Mouse (Mus musculus): ENCODE data around the gene Gpi1. TPM values are rescaled to one million over a fixed set of nuclear protein-coding genes. Genes with fewer than 3 reads are reported as not detected.
A peak's percentile ranks its signal among the peaks of the same experiment; 100 is the strongest.

Gpi1 gene
- polyA plus RNA-seq, 1 experiment from 2014 or later: 487 TPM

DNA sequence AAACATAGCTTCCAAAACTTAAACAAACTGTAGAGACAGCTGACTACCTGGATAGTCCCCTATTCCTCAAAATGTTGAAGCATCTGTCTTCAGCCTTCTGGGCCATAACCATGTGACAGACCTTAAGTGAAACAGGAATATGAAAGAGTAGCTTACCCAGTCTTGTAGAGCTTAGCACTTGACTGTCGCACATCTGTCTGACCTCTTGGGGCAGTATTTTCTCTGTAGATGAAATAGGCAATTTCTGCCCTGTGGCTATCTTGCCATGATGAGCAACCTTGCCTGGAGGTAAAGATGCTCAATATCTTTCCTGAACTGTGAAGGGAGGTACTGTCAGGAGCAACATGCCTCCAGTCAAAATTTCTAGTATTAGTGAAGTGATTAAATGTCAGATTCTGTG is 57.9 kb downstream of the Gpi1 start:
- H3K4me1 ChIP-seq (ENCODE audit: control insufficient read depth, insufficient read depth, low read length): 0 out of 2 replicates have a peak, but pooled peaks cover 1% of the 10 kb centered on the region
- H3K27ac ChIP-seq (ENCODE audit: low read length): no peak overlapping the region
- no peak overlapping the region for H3K9ac ChIP-seq (ENCODE audit: low read depth, low read length)
- H3K9me3 ChIP-seq (ENCODE audit: control insufficient read depth, low read length): no peaks in the 10 kb centered on the region
- no peaks in the 10 kb centered on the region for H3K36me3 ChIP-seq (ENCODE audit: control insufficient read depth, insufficient read depth, low read length)
- no peak overlapping the region for H3K4me3 ChIP-seq (ENCODE audit: low read length)
- no peak for ATAC-seq
- H3K4me2 ChIP-seq (ENCODE audit: low read depth, low read length): no peak overlapping the region
- no peaks in the 10 kb centered on the region for H3K27me3 ChIP-seq (replicated peaks; ENCODE audit: control insufficient read depth, insufficient read depth, low read length)
- 62% methylated on average over 1 of the region's 1 CpGs for WGBS

GRCm38 (mm10) chr7:34169454-34169853 is 60.7 kb downstream of the Gpi1 start, which contains the start of gene Uba2:
Gene Uba2 (minus strand): TSS chr7:34169599.
- Histone ChIP-seq H3K27me3 (replicated peaks; ENCODE audit: control insufficient read depth, insufficient read depth, low read length) (no peaks in the 10 kb centered on the region), H3K4me1 (ENCODE audit: control insufficient read depth, insufficient read depth, low read length) (peaks cover 9% of the 10 kb centered on the region), H3K36me3 (ENCODE audit: control insufficient read depth, insufficient read depth, low read length) (0 out of 2 replicates have a peak, but pooled peaks cover 4% of the 10 kb centered on the region), H3K9ac (ENCODE audit: low read depth, low read length) (peak within 1 kb of the TSS; percentile 99), H3K4me2 (ENCODE audit: low read depth, low read length) (peak within 1 kb of the TSS; percentile 50), H3K4me3 (ENCODE audit: low read length) (peak within 1 kb of the TSS; percentile 98), H3K27ac (ENCODE audit: low read length) (peak within 1 kb of the TSS; percentile 33; the same call in 1 of the 2 replicates), H3K9me3 (ENCODE audit: control insufficient read depth, low read length) (no peaks in the 10 kb centered on the region)
- WGBS: 79% methylated on average over 3 of the region's 3 CpGs
- ATAC-seq: no peak

- 10% methylated on average over 30 of the region's 30 CpGs for WGBS
- H3K36me3 ChIP-seq (ENCODE audit: control insufficient read depth, insufficient read depth, low read length): 0 out of 2 replicates have a peak, but pooled peaks cover 4% of the 10 kb centered on the region
- H3K9me3 ChIP-seq (ENCODE audit: control insufficient read depth, low read length): no peaks in the 10 kb centered on the region
- peak overlapping the region; percentile 82 for H3K4me2 ChIP-seq (ENCODE audit: low read depth, low read length)
- ATAC-seq: peak; percentile 98
- H3K4me1 ChIP-seq (ENCODE audit: control insufficient read depth, insufficient read depth, low read length): peaks cover 9% of the 10 kb centered on the region
- peak overlapping the region; percentile 99 for H3K9ac ChIP-seq (ENCODE audit: low read depth, low read length)
- peak overlapping the region; percentile 98 for H3K4me3 ChIP-seq (ENCODE audit: low read length)
- H3K27me3 ChIP-seq (replicated peaks; ENCODE audit: control insufficient read depth, insufficient read depth, low read length): no peaks in the 10 kb centered on the region
- peak overlapping the region; percentile 84 for H3K27ac ChIP-seq (ENCODE audit: low read length)
Measured at GRCm38 (mm10) chr7:34168470-34169251, 61.5 kb downstream of the Gpi1 start.

- Histone ChIP-seq H3K9me3 (ENCODE audit: control insufficient read depth, low read length) (no peaks in the 10 kb centered on the region), H3K27me3 (replicated peaks; ENCODE audit: control insufficient read depth, insufficient read depth, low read length) (no peaks in the 10 kb centered on the region), H3K4me1 (ENCODE audit: control insufficient read depth, insufficient read depth, low read length) (peaks cover 9% of the 10 kb centered on the region), H3K4me2 (ENCODE audit: low read depth, low read length) (peak overlapping the region; percentile 82), H3K36me3 (ENCODE audit: control insufficient read depth, insufficient read depth, low read length) (0 out of 2 replicates have a peak, but pooled peaks cover 4% of the 10 kb centered on the region), H3K4me3 (ENCODE audit: low read length) (peak overlapping the region; percentile 98), H3K9ac (ENCODE audit: low read depth, low read length) (peak overlapping the region; percentile 99), H3K27ac (ENCODE audit: low read length) (peak overlapping the region; percentile 84)
- peak; percentile 85 for ATAC-seq
- WGBS: under 1% methylated on average over 54 of the region's 54 CpGs
Measured at GRCm38 (mm10) chr7:34167766-34168469, 62.2 kb downstream of the Gpi1 start.

- ATAC-seq: no peak
- Histone ChIP-seq H3K9ac (ENCODE audit: low read depth, low read length) (no peak overlapping the region), H3K4me1 (ENCODE audit: control insufficient read depth, insufficient read depth, low read length) (peaks cover 9% of the 10 kb centered on the region), H3K4me3 (ENCODE audit: low read length) (no peak overlapping the region), H3K27me3 (replicated peaks; ENCODE audit: control insufficient read depth, insufficient read depth, low read length) (no peaks in the 10 kb centered on the region), H3K9me3 (ENCODE audit: control insufficient read depth, low read length) (no peaks in the 10 kb centered on the region), H3K4me2 (ENCODE audit: low read depth, low read length) (no peak overlapping the region), H3K27ac (ENCODE audit: low read length) (no peak overlapping the region), H3K36me3 (ENCODE audit: control insufficient read depth, insufficient read depth, low read length) (peaks cover 5% of the 10 kb centered on the region; the same call in 1 of the 2 replicates)
- WGBS: 50% methylated on average over 4 of the region's 4 CpGs
Measured at GRCm38 (mm10) chr7:34166850-34167249, 63.3 kb downstream of the Gpi1 start.

DNA sequence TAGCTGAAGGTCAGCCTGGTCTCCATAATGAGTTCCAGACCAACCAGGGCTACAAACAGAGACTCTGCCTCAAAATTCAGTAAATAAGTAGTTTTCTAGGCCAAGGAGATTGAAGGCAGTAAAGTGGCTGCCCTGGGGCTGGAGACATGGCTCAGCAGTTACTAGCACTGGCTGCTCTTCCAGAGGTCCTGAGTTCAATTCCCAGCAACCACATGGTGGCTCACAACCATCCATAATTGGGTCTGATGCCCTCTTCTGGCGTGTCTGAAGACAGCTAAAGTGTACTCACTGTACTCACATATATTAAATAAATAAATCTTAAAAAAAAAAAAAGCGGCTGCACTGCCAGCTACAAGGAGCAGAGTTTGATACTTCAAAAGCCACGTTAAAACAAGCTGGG is 64.1 kb downstream of the Gpi1 start:
- no peak for ATAC-seq
- no peak overlapping the region for H3K4me2 ChIP-seq (ENCODE audit: low read depth, low read length)
- peaks cover 9% of the 10 kb centered on the region for H3K4me1 ChIP-seq (ENCODE audit: control insufficient read depth, insufficient read depth, low read length)
- peaks cover 11% of the 10 kb centered on the region; the same call in 1 of the 2 replicates for H3K36me3 ChIP-seq (ENCODE audit: control insufficient read depth, insufficient read depth, low read length)
- no peak overlapping the region for H3K4me3 ChIP-seq (ENCODE audit: low read length)
- no peak overlapping the region for H3K9ac ChIP-seq (ENCODE audit: low read depth, low read length)
- H3K9me3 ChIP-seq (ENCODE audit: control insufficient read depth, low read length): no peaks in the 10 kb centered on the region
- H3K27ac ChIP-seq (ENCODE audit: low read length): no peak overlapping the region
- no peaks in the 10 kb centered on the region for H3K27me3 ChIP-seq (replicated peaks; ENCODE audit: control insufficient read depth, insufficient read depth, low read length)
- WGBS: 78% methylated on average over 3 of the region's 3 CpGs

DNA sequence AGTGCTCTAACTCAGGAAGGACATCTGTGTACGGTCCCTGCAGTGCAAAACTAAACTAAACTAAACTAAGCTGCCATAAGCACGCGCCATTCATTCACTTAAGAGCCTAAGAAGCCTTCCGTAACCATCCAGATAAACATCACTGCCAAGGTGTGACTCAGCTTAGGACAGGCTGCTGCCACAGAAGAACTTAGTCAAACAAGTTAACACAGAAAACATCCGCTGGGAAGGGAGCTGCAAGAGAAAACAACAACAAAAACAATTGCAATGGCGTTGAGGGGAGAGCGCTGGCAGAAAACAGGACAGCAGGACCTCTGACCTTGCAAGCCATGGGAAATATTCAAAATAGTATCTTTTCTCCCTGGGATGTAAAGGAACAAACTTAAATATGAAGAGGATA is 65.5 kb downstream of the Gpi1 start:
- no peak overlapping the region for H3K4me2 ChIP-seq (ENCODE audit: low read depth, low read length)
- no peak overlapping the region for H3K27ac ChIP-seq (ENCODE audit: low read length)
- no peak overlapping the region for H3K4me3 ChIP-seq (ENCODE audit: low read length)
- peaks cover 17% of the 10 kb centered on the region; the same call in 1 of the 2 replicates for H3K36me3 ChIP-seq (ENCODE audit: control insufficient read depth, insufficient read depth, low read length)
- no peak for ATAC-seq
- H3K9me3 ChIP-seq (ENCODE audit: control insufficient read depth, low read length): no peaks in the 10 kb centered on the region
- 90% methylated on average over 7 of the region's 7 CpGs for WGBS
- H3K9ac ChIP-seq (ENCODE audit: low read depth, low read length): no peak overlapping the region
- H3K27me3 ChIP-seq (replicated peaks; ENCODE audit: control insufficient read depth, insufficient read depth, low read length): no peaks in the 10 kb centered on the region
- H3K4me1 ChIP-seq (ENCODE audit: control insufficient read depth, insufficient read depth, low read length): peaks cover 9% of the 10 kb centered on the region

DNA sequence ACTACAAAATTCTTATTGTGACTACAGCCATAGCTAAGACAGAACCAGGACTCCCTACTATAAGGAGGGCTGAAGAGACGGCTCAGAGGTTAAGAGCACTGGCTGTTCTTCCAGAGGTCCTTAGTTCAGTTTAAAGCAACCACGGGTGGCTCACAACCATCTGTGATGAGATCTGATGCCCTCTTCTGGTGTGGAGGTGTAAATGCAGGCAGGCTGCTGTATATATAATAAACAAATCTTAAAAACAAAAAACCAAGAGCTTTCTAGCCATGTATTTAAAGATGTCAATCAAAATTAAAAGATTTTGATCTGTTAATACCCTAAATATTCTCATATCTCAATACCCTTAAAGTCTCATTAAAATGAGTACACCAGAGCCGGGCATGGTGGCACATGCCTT is 71.0 kb downstream of the Gpi1 start:
- H3K4me2 ChIP-seq (ENCODE audit: low read depth, low read length): no peak overlapping the region
- no peaks in the 10 kb centered on the region for H3K27me3 ChIP-seq (replicated peaks; ENCODE audit: control insufficient read depth, insufficient read depth, low read length)
- H3K27ac ChIP-seq (ENCODE audit: low read length): no peak overlapping the region
- 91% methylated on average over 3 of the region's 3 CpGs for WGBS
- no peak for ATAC-seq
- H3K4me3 ChIP-seq (ENCODE audit: low read length): no peak overlapping the region
- peaks cover 34% of the 10 kb centered on the region for H3K36me3 ChIP-seq (ENCODE audit: control insufficient read depth, insufficient read depth, low read length)
- no peak overlapping the region for H3K9ac ChIP-seq (ENCODE audit: low read depth, low read length)
- H3K9me3 ChIP-seq (ENCODE audit: control insufficient read depth, low read length): no peaks in the 10 kb centered on the region
- H3K4me1 ChIP-seq (ENCODE audit: control insufficient read depth, insufficient read depth, low read length): no peaks in the 10 kb centered on the region

DNA sequence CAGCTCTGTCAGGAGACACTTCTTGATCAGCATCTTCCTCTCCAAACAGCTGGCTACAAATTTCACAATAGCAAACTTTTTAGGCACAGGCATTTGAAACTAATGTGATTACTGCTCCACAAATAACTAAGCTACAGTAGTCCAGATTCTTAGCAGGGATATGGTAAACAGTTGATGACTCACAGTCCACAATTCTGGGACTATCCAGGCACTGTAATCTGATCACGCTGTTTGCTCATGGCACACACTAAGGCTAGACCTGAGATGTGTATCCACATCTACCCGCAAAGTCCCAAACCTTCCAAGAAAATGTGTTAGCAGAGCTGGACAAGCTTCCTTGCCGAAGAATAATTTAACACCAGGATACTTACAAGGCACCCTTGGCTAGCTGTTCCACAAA is 72.1 kb downstream of the Gpi1 start:
- H3K27ac ChIP-seq (ENCODE audit: low read length): no peak overlapping the region
- H3K9ac ChIP-seq (ENCODE audit: low read depth, low read length): no peak overlapping the region
- H3K27me3 ChIP-seq (replicated peaks; ENCODE audit: control insufficient read depth, insufficient read depth, low read length): no peaks in the 10 kb centered on the region
- no peak overlapping the region for H3K4me3 ChIP-seq (ENCODE audit: low read length)
- no peak for ATAC-seq
- no peaks in the 10 kb centered on the region for H3K9me3 ChIP-seq (ENCODE audit: control insufficient read depth, low read length)
- WGBS: 93% methylated on average over 3 of the region's 3 CpGs
- H3K36me3 ChIP-seq (ENCODE audit: control insufficient read depth, insufficient read depth, low read length): peaks cover 41% of the 10 kb centered on the region
- no peak overlapping the region for H3K4me2 ChIP-seq (ENCODE audit: low read depth, low read length)
- no peaks in the 10 kb centered on the region for H3K4me1 ChIP-seq (ENCODE audit: control insufficient read depth, insufficient read depth, low read length)

All from intestine, embryonic 16.5 days (tissue).